In genomic region chr13:32411287-32411935, GRCm38 (mm10) we compare ENCODE assay signal across 8 mouse cellular contexts.
A peak's percentile ranks its signal among the peaks of the same experiment; 100 is the strongest.
DNase-seq lines count a peak whose midpoint lies in the region; ATAC-seq lines count a peak whose summit lies in the region.

No protein-coding gene starts in this region.

- ATAC-seq in forebrain, embryonic 12.5 days (ENCODE audit: low FRiP score): no peak
- ATAC-seq in hindbrain, embryonic 15.5 days (ENCODE audit: low FRiP score, low read depth): peak; percentile 76; the same call in 1 of the 2 replicates
- ATAC-seq in midbrain, embryonic 11.5 days (ENCODE audit: low FRiP score): peak; percentile 74; the same call in 1 of the 2 replicates

- no peak overlapping the region for H3K4me3 ChIP-seq in forebrain, embryonic 10.5 days
- no peak overlapping the region for H3K4me3 ChIP-seq in forebrain, embryonic 12.5 days (replicated peaks)
- H3K4me3 ChIP-seq in hindbrain, embryonic 15.5 days: no peak overlapping the region
- no peak overlapping the region for H3K4me3 ChIP-seq in midbrain, embryonic 11.5 days (ENCODE audit: low read depth, low read length)

- no peaks in the 10 kb centered on the region for H3K27me3 ChIP-seq in forebrain, embryonic 10.5 days (ENCODE audit: poor library complexity, severe bottlenecking)
- H3K27me3 ChIP-seq in forebrain, embryonic 12.5 days: no peaks in the 10 kb centered on the region
- no peaks in the 10 kb centered on the region for H3K27me3 ChIP-seq in hindbrain, embryonic 15.5 days
- no peaks in the 10 kb centered on the region for H3K27me3 ChIP-seq in midbrain, embryonic 11.5 days (ENCODE audit: control insufficient read depth, insufficient read depth, low read length)

- H3K9me3 ChIP-seq in forebrain, embryonic 10.5 days: no peaks in the 10 kb centered on the region
- no peaks in the 10 kb centered on the region for H3K9me3 ChIP-seq in forebrain, embryonic 12.5 days
- H3K9me3 ChIP-seq in hindbrain, embryonic 15.5 days: no peaks in the 10 kb centered on the region
- no peaks in the 10 kb centered on the region for H3K9me3 ChIP-seq in midbrain, embryonic 11.5 days (ENCODE audit: control insufficient read depth, low read length)

- no peak overlapping the region for H3K27ac ChIP-seq in forebrain, embryonic 10.5 days
- H3K27ac ChIP-seq in forebrain, embryonic 12.5 days: no peak overlapping the region
- H3K27ac ChIP-seq in hindbrain, embryonic 15.5 days (replicated peaks): no peak overlapping the region
- H3K27ac ChIP-seq in midbrain, embryonic 11.5 days (ENCODE audit: low read depth, low read length): no peak overlapping the region

- H3K4me1 ChIP-seq in forebrain, embryonic 10.5 days: peaks cover 4% of the 10 kb centered on the region; the same call in 1 of the 2 replicates
- no peaks in the 10 kb centered on the region for H3K4me1 ChIP-seq in forebrain, embryonic 12.5 days
- H3K4me1 ChIP-seq in hindbrain, embryonic 15.5 days (replicated peaks): no peaks in the 10 kb centered on the region
- H3K4me1 ChIP-seq in midbrain, embryonic 11.5 days (ENCODE audit: control insufficient read depth, insufficient read depth, low read length): no peaks in the 10 kb centered on the region

- H3K36me3 ChIP-seq in forebrain, embryonic 10.5 days (replicated peaks): no peaks in the 10 kb centered on the region
- H3K36me3 ChIP-seq in forebrain, embryonic 12.5 days (replicated peaks): no peaks in the 10 kb centered on the region
- H3K36me3 ChIP-seq in hindbrain, embryonic 15.5 days: no peaks in the 10 kb centered on the region
- no peaks in the 10 kb centered on the region for H3K36me3 ChIP-seq in midbrain, embryonic 11.5 days (ENCODE audit: control insufficient read depth, insufficient read depth, low read length)

- WGBS in forebrain, embryonic 10.5 days: 54% methylated on average over 14 of the region's 14 CpGs
- WGBS in forebrain, embryonic 12.5 days: 50% methylated on average over 14 of the region's 14 CpGs
- 56% methylated on average over 13 of the region's 14 CpGs for WGBS in hindbrain, embryonic 15.5 days
- WGBS in midbrain, embryonic 11.5 days: 50% methylated on average over 14 of the region's 14 CpGs

- H3K9ac ChIP-seq in forebrain, embryonic 12.5 days: no peak overlapping the region
- no peak overlapping the region for H3K9ac ChIP-seq in hindbrain, embryonic 15.5 days
- no peak overlapping the region for H3K9ac ChIP-seq in midbrain, embryonic 11.5 days (ENCODE audit: low read length)

- DNase-seq in forebrain, embryonic 10.5 days (ENCODE audit: extremely low spot score, low spot score): peak; percentile 37
- peak; percentile 41 for DNase-seq in cerebellum, adult 8-10 months
- DNase-seq in frontal cortex, postnatal 25 days (ENCODE audit: low spot score in 2 of 2): peak; percentile 61 to 64
- DNase-seq in left cerebral cortex, adult 11 months (ENCODE audit: low spot score): peak; percentile 63
- peak; percentile 93 for DNase-seq in midbrain, embryonic 11.5 days (ENCODE audit: low spot score, missing footprints)
- peak; percentile 8 to 69 for DNase-seq in spleen, postnatal 10 days (ENCODE audit: low spot score in 2 of 2)

- no peak overlapping the region for H3K4me2 ChIP-seq in forebrain, embryonic 12.5 days
- no peak overlapping the region for H3K4me2 ChIP-seq in hindbrain, embryonic 15.5 days
- H3K4me2 ChIP-seq in midbrain, embryonic 11.5 days: no peak overlapping the region

Comparison
In these comparisons a context has a peak if more than half of its experiments do, and no peak if none do; other contexts are left out.
1. DNase-seq: peak in every context shown above with its lines; median percentile 93 in midbrain, embryonic 11.5 days; 63 in left cerebral cortex, adult 11 months; 62 in frontal cortex, postnatal 25 days; 41 in cerebellum, adult 8-10 months; 38 in spleen, postnatal 10 days; 37 in forebrain, embryonic 10.5 days.